Mouse (Mus musculus): Measurements from ENCODE around the gene Ubac2.

DNA sequence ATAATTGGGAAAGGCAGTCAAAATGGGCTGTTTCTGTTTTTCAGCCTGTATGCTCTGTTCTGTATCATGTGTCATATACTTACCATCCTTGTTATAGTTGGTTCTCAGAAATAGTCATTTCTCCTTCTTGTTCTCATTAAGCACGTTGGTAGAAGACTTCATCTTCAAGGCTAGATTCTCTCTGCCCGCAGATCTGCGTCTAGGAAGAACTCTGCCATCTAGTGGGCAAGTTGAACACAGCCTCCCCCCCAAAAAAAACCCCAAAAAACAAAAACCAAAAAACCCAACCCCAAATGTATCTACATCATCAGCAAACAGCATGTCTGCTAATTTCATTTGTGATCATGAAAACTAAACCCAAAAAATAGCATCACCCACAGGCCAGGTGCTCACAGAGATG is 41.3 kb downstream of the Ubac2 start:
- no peak for TF ChIP-seq POLR2A (IDR thresholded peaks at IDR 0.05; ENCODE audit: borderline replicate concordance, low read depth, low read length)
- peak; percentile 64; the same call in 1 of the 2 replicates for TF ChIP-seq CTCF (IDR thresholded peaks at IDR 0.05; ENCODE audit: low read depth, low read length)
